Mouse (Mus musculus) neural tube, embryonic 12.5 days (tissue): ENCODE measurements at regions not wholly inside any gene's neighbourhood (a gene's known extent, or its start where the extent isn't known, plus 50 kb on each side); places are given as distances from the start of the nearest gene placed in this dataset.
A peak's percentile ranks its signal among the peaks of the same experiment; 100 is the strongest.

ENCODE experiments used
- ATAC-seq: fragments of 200-750 bp; cut with Nextera tagmentation; 2 replicates; pipeline ENCODE4 v1.8.0; 2017; ENCODE audit warnings: low read depth, mild to moderate bottlenecking, moderate TSS enrichment, moderate library complexity; ENCODE audit not compliant: low FRiP score
- H3K27ac ChIP-seq: fragments of 300-500 bp; sonication (generic); 2 replicates; pipeline ENCODE4 v1.5.1; 2016
- H3K27me3 ChIP-seq: fragments of 300-500 bp; sonication (generic); replicated peaks from 2 replicates; pipeline ENCODE4 v1.6.1; 2016; ENCODE audit warnings: mild to moderate bottlenecking
- H3K36me3 ChIP-seq: fragments of 300-500 bp; sonication (generic); 2 replicates; pipeline ENCODE4 v1.6.1; 2016; ENCODE audit warnings: mild to moderate bottlenecking
- H3K4me1 ChIP-seq: fragments of 300-500 bp; sonication (generic); 2 replicates; pipeline ENCODE4 v1.6.1; 2016
- H3K4me2 ChIP-seq: fragments of 300-500 bp; sonication (generic); replicated peaks from 2 replicates; pipeline ENCODE4 v1.6.1; 2016; ENCODE audit warnings: mild to moderate bottlenecking
- H3K4me3 ChIP-seq: fragments of 300-500 bp; sonication (generic); 2 replicates; pipeline ENCODE4 v1.5.1; 2016
- H3K9ac ChIP-seq: fragments of 300-500 bp; sonication (generic); 2 replicates; pipeline ENCODE4 v1.6.1; 2016; ENCODE audit warnings: mild to moderate bottlenecking
- H3K9me3 ChIP-seq: fragments of 300-500 bp; sonication (generic); 2 replicates; pipeline ENCODE4 v1.6.1; 2016; ENCODE audit warnings: mild to moderate bottlenecking
- WGBS: fragments of 180-500 bp; shearing (Covaris S2); methylation state at CpG from one replicate; pipeline ENCODE4 v1.1.7; 2016; 5-methylcytosine and 5-hydroxymethylcytosine counted together

DNA sequence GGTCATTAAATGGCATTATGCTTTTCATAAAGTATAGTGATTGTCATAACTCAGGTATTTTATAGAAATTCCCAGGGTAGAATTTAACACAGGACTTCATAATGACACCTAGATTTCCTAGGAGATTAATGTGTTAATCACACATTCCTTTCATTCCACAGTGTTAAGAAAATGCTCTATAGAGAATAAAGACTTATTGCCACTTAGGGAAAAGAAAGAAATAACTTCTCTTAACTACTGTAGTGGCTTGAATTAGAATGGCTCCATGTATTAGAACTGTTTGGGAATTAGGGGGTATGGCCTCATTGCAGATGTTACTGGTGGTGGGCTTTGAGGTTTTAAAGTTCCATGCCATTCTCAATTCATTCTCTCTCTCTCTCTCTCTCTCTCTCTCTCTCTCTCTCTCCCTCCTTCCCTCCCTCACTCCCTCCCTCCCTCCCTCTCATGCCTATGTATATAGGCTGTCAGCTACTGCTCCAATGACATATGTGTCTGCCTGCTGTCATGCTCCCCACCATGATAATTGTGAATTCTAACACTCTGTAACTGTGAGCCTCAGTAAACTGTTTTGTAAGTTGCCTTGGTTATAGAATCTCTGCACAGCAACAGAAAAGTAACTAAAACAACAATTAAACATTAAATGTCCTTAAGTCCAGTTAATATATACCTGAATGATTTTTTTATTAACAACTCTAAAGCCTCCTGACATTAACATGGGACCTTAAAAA is 425.1 kb upstream of the Depdc1a start:
- H3K27ac ChIP-seq = no peak overlapping the region
- H3K4me3 ChIP-seq = no peak overlapping the region
- no peaks in the 10 kb centered on the region for H3K27me3 ChIP-seq
- H3K9ac ChIP-seq = no peak overlapping the region
- H3K4me1 ChIP-seq = no peaks in the 10 kb centered on the region
- H3K4me2 ChIP-seq = no peak overlapping the region
- H3K9me3 ChIP-seq = no peaks in the 10 kb centered on the region
- no peak for ATAC-seq
- H3K36me3 ChIP-seq = no peaks in the 10 kb centered on the region

DNA sequence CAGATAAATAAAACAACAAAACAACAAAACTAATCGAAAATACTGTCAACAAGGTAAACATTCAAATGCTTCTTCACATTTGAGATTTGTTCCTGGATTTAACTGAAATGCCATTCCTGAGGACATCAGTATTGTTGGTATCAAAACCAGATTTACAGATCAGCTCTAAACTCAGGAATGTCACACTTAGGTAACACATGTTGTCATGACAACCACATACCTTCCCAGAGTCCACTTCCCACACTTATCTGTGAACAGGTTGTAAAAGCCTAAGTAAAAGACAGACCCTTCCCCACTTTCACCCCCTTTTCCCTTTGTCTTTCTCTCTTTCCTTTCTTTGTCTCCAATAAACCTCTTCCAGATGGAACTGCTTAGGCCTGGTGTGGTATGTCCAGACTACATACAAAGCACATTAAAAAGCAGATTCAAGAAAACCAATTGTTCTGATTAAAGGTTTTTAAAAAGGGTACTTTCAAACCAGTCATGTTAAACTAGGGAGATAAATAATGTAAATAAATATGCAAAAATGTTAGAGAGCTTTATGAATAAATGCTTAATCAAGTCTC is 438.2 kb upstream of the Depdc1a start:
- Histone ChIP-seq H3K27me3 (no peaks in the 10 kb centered on the region), H3K4me2 (no peak overlapping the region), H3K4me1 (no peaks in the 10 kb centered on the region), H3K36me3 (no peaks in the 10 kb centered on the region), H3K4me3 (no peak overlapping the region), H3K9ac (no peak overlapping the region), H3K9me3 (no peaks in the 10 kb centered on the region), H3K27ac (no peak overlapping the region)
- ATAC-seq = no peak
- WGBS = 85% methylated on average over 1 of the region's 1 CpGs

DNA sequence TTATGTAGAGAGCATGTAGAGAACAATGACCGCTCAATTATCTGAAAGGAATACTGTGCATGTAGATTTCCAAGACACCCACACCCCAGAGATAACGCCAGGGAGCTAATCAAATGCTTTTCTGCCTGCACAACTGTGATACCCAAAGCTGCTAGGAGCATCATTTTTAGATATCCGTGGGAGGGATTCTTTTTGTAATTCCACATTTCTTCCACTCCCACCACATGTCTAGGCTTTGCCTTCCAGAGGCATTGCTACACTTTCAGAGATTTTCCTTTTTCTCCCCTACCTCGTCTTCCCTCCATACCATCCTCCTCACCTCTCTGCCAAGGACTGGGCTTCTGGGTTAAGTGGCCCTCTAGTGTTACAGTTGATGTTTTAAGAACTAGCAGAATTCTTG is 460.4 kb upstream of the Depdc1a start:
- Histone ChIP-seq H3K4me2 (no peak overlapping the region), H3K36me3 (no peaks in the 10 kb centered on the region), H3K4me1 (no peaks in the 10 kb centered on the region), H3K27ac (no peak overlapping the region), H3K9me3 (no peaks in the 10 kb centered on the region), H3K9ac (no peak overlapping the region), H3K4me3 (no peak overlapping the region), H3K27me3 (no peaks in the 10 kb centered on the region)
- 65% methylated on average over 4 of the region's 4 CpGs for WGBS
- ATAC-seq = no peak

DNA sequence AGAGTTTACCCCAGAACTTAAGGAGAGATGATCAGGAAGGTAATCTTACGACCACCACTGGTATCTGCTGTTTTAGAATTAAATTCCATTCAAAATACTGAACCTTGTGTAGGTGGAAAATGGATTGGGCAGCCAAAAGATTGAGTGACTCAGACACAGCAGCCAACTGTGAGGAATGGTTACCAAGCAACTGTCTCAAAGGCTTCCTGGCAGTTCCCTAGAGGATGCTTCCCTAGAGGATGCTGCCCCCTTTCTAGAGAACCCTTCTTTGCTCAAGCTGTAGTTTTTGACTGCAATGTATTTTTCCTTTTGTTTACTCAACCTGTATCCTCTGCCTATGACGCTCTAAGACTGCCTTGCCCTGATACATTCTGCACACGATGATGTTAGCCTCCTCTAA is 463.7 kb upstream of the Depdc1a start:
- H3K9ac ChIP-seq = no peak overlapping the region
- H3K4me1 ChIP-seq = no peaks in the 10 kb centered on the region
- no peak overlapping the region for H3K27ac ChIP-seq
- no peak for ATAC-seq
- no peaks in the 10 kb centered on the region for H3K27me3 ChIP-seq
- no peak overlapping the region for H3K4me3 ChIP-seq
- no peaks in the 10 kb centered on the region for H3K9me3 ChIP-seq
- H3K4me2 ChIP-seq = no peak overlapping the region
- no peaks in the 10 kb centered on the region for H3K36me3 ChIP-seq
- 89% methylated on average over 3 of the region's 3 CpGs for WGBS

DNA sequence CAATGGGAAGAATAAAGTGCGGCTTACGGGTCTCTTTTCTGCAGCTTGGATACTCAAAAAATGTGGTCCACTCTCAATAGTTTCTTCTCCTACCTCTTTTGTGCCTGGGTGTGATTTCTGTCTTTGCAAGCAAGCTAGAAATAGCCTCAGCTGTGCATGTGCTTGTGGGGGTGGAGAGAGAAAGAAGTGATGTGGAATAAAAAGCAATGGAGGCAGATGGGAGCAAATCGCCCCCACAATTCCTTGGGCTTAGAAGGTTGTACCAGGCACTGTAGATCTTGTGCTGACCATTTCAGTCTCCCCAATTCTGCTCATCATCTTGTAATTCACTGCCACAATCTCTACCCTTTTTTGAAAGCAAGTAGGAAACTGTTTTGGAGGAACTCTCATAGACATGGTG is 464.6 kb upstream of the Depdc1a start:
- Histone ChIP-seq H3K27ac (no peak overlapping the region), H3K9ac (no peak overlapping the region), H3K4me3 (no peak overlapping the region), H3K4me2 (no peak overlapping the region), H3K27me3 (no peaks in the 10 kb centered on the region), H3K4me1 (no peaks in the 10 kb centered on the region), H3K9me3 (no peaks in the 10 kb centered on the region), H3K36me3 (no peaks in the 10 kb centered on the region)
- ATAC-seq = no peak
- 80% methylated on average over 3 of the region's 3 CpGs for whole genome bisulfite sequencing

DNA sequence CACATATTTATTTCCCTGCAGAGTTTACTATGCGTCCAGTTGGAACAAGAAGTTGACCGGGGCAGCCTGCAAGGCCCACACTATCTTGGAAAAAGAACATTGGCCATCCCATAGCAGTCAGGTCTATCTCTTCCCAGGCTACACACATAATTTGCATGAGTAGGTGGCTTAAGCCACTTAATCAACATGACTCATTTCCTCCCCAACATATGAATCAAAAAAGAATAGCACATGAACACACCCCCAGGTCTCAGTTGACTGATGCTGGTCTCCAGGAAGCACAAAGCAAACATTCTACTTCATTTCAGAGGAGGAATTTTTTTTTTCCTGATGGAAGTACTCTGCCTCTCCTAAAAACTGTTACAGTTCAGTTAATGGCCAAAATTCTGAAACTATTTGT is 465.3 kb upstream of the Depdc1a start:
- Histone ChIP-seq H3K9ac (no peak overlapping the region), H3K27me3 (no peaks in the 10 kb centered on the region), H3K9me3 (no peaks in the 10 kb centered on the region), H3K27ac (no peak overlapping the region), H3K4me3 (no peak overlapping the region), H3K4me1 (no peaks in the 10 kb centered on the region), H3K36me3 (no peaks in the 10 kb centered on the region), H3K4me2 (no peak overlapping the region)
- ATAC-seq = no peak
- WGBS = 91% methylated on average over 2 of the region's 2 CpGs

DNA sequence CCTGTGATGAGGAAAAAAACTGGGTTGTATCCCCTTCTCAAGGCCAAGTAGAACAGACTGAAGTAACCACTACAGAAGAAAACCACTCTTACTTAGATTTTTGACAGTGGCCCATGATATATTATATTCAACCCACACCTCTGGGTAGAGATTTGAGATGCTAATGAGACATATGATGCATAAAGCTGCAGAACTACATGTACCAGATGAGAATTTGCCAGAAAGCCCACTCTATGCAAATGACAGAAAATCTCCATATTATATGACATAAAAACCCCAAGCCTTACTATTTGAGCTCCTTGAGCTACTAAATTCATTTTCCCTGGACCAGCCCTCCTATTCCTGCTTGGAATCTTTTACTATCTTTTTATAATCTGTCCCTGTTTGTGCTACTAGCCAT is 458.4 kb upstream of the Lrrc7 start:
- Histone ChIP-seq H3K9ac (no peak overlapping the region), H3K9me3 (no peaks in the 10 kb centered on the region), H3K27ac (no peak overlapping the region), H3K36me3 (no peaks in the 10 kb centered on the region), H3K4me2 (no peak overlapping the region), H3K4me3 (no peak overlapping the region), H3K4me1 (no peaks in the 10 kb centered on the region), H3K27me3 (no peaks in the 10 kb centered on the region)
- no peak for ATAC-seq

DNA sequence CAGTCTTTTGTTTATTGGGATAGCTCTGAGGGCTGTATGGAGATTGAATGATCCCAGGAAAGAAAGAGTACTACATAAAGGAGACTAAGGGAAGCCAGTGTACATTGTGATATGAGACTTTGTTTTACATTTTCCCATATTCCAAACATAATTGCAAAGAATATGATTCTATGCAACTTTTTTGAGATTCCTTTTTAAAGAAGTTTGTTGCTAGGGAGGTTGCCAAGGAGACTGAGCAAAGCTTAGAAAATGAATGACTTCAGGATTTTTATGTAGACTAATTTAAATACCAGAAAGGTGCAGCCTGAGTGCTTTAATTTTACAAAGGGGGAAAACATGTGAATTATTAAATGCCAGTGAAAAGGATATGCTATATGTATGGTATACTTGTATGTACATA is 455.2 kb upstream of the Lrrc7 start:
- Histone ChIP-seq H3K27ac (no peak overlapping the region), H3K36me3 (no peaks in the 10 kb centered on the region), H3K4me1 (no peaks in the 10 kb centered on the region), H3K4me2 (no peak overlapping the region), H3K4me3 (no peak overlapping the region), H3K9me3 (no peaks in the 10 kb centered on the region), H3K27me3 (no peaks in the 10 kb centered on the region), H3K9ac (no peak overlapping the region)
- ATAC-seq = no peak

DNA sequence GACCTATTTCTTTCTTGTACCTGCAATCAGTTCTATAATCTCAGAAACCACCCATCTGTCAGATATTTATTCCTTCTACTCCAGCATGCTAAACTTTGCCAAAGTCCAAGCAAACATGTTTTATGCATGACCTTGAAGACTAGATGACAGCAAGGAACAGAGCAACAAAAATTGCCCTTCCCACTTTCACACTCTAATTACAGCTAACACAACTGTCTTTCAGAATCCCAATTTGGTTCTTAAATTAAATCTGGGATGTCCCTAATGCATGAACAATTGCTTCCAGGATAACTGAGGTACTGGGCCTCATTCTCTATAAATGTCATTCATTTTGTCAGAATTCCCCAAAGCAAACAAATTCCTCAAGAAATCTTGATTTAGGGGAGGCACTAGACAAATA is 454.4 kb upstream of the Lrrc7 start:
- no peaks in the 10 kb centered on the region for H3K27me3 ChIP-seq
- ATAC-seq = no peak
- no peak overlapping the region for H3K4me3 ChIP-seq
- H3K9ac ChIP-seq = no peak overlapping the region
- H3K4me2 ChIP-seq = no peak overlapping the region
- no peak overlapping the region for H3K27ac ChIP-seq
- H3K36me3 ChIP-seq = no peaks in the 10 kb centered on the region
- H3K9me3 ChIP-seq = no peaks in the 10 kb centered on the region
- H3K4me1 ChIP-seq = no peaks in the 10 kb centered on the region

DNA sequence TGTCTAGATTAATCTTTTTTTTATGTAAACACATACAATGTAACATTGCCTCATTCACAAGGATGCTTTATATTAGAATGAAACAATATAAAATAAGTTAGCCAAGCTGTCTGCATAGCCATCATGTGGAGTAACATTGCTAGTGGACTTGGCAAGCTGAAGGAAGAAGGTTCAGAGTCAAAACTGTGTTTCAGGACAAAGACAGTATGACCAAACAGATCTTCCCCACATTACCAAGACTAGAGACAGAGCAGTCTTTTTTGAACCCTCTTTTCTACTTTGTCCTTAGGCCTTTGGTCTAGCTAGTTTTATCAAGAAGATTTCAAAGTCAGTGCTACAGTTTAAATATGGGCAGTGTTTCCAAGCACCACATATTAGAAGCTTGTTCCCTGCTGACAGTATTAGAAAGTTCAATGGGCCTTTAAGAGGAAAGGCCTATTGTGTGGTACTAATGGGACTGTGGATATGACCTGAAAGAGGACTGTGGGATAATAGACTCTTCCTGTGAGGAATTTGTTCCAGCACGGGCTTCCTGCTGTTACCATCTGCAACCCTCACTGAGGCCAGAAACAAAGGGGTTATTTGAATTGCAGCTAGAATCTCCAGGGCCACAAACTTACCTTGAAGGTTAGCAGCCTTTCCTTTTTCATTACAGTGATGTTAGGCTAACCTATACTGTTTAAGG is 449.1 kb upstream of the Lrrc7 start:
- ATAC-seq = peak; percentile 93
- no peak overlapping the region for H3K27ac ChIP-seq
- H3K9ac ChIP-seq = no peak overlapping the region
- H3K4me3 ChIP-seq = no peak overlapping the region
- H3K4me2 ChIP-seq = no peak overlapping the region
- H3K9me3 ChIP-seq = no peaks in the 10 kb centered on the region
- H3K36me3 ChIP-seq = no peaks in the 10 kb centered on the region
- H3K27me3 ChIP-seq = no peaks in the 10 kb centered on the region
- H3K4me1 ChIP-seq = no peaks in the 10 kb centered on the region
- 0% methylated on average over 1 of the region's 1 CpGs for WGBS

DNA sequence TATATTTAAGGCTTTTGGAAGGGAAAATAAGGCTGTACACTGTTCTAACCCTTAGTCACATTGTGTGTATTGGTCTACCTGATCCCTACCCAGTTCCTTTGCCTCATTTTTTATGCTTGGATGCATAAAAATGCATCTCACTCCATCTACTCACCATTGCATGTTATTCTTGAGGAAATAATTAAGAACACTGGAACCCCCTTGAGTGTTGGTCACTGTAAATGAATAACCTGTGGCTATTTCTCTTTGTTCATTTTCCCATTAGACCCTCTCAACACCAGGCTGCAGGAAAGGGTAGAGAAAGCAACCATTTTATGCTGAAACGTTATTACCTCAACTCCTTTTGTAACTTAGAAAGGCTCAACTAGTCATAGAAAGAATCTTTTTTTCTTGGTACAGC is 442.0 kb upstream of the Lrrc7 start:
- no peaks in the 10 kb centered on the region for H3K4me1 ChIP-seq
- 27% methylated on average over 1 of the region's 1 CpGs for WGBS
- no peaks in the 10 kb centered on the region for H3K27me3 ChIP-seq
- H3K4me2 ChIP-seq = no peak overlapping the region
- H3K4me3 ChIP-seq = no peak overlapping the region
- H3K9ac ChIP-seq = no peak overlapping the region
- no peak overlapping the region for H3K27ac ChIP-seq
- ATAC-seq = no peak
- no peaks in the 10 kb centered on the region for H3K9me3 ChIP-seq
- no peaks in the 10 kb centered on the region for H3K36me3 ChIP-seq

DNA sequence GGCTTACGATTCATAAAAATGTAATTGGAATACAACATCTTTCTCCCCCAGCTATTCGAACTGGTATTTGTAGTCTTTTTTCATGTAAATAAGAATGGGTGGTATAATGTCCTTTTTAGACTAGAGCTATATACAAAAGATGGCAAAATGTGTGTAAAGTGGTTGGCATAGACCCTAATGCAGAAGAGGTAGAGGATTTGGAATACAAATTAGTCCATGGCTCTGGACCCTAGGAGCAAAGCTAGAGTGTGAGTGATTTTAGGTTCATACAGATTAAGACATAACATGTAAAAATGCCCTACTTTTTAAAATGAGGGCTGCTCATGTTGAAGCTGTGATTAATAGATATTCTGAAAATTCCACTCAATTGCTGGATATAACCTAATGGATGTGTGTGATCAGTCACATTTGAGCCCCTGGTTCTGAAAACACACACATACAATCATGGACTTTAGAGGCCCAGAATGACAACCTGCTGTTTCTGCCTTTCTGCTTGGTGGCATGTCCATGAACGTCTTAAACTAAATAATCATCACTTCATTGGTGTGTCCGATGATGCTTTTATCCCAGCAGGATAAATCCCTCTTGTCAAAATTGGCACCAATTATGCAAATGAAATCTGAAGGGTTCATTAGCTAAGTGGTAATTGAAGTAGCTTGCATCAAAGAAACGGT is 423.6 kb upstream of the Lrrc7 start:
- H3K4me2 ChIP-seq = no peak overlapping the region
- no peak overlapping the region for H3K27ac ChIP-seq
- no peak overlapping the region for H3K4me3 ChIP-seq
- no peaks in the 10 kb centered on the region for H3K9me3 ChIP-seq
- H3K4me1 ChIP-seq = no peaks in the 10 kb centered on the region
- H3K36me3 ChIP-seq = no peaks in the 10 kb centered on the region
- ATAC-seq = no peak
- WGBS = 77% methylated on average over 5 of the region's 5 CpGs
- no peaks in the 10 kb centered on the region for H3K27me3 ChIP-seq
- no peak overlapping the region for H3K9ac ChIP-seq
